Mouse (Mus musculus): ENCODE results near the gene Hoxd3. TPM values are rescaled to one million over a fixed set of nuclear protein-coding genes. Genes with fewer than 3 reads are reported as not detected.

Gene Hoxd3
- total RNA-seq, 2 experiments from 2014 or later: not detected

DNA sequence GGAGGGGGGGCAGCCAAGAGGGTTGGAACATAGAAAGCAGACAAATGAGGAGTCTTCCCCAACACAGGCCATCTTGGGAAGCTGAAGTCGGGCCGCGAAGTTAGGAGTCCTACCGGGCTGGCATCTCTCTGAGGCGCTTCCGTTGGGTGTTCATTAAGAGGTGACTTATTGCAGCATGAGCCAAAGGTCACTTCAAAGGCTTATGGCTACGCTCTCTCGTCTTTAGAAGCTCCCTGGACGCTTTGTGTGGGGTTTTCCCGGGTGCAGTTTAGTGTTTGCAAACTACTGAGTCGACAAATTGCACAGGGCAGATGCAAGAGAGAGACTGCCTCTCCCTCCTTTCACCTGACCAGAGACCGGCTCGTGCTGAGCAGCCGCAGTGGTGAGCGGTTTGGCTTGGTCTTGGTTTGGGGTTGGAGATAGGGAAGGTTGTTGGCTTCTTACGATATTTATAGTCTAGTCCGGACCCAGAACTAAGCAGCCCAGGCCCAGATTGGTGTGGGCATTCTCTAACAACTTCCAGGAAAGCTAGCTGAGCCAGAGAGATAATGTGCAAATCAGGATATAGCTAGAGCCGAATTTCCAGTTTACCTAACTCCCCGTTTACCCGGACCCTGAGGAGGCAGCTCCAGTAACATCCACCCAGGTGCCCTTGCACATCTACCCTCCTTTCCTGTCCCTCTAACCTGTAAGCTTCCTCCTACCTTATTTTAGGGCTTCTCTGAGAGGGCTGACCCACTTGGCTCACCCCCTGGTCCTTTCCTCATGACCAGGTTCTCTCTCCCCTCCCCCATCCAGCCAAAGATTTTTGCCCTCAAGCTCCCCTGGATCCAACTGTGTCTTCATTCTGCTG is 27.1 kb downstream of the Hoxd3 start:
- no peak for ATAC-seq (replicated peaks; ENCODE audit: poor library complexity, severe bottlenecking)

DNA sequence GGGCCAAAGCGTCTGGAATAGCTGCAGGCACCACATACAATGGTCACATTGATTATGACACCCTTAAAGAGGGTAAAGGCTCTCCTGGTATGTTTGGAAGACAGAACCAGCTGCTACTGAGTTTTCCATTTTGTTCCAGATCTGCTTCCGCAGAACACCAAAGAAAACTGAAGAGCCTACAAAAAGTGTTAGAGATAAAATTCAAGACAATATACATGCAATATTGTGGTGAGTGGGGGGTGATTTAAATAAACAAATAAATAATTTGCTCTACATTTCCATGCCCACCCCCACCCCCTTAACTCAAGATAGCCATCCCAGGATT is 27.7 kb downstream of the Hoxd3 start:
- no peak for ATAC-seq (replicated peaks; ENCODE audit: poor library complexity, severe bottlenecking)

DNA sequence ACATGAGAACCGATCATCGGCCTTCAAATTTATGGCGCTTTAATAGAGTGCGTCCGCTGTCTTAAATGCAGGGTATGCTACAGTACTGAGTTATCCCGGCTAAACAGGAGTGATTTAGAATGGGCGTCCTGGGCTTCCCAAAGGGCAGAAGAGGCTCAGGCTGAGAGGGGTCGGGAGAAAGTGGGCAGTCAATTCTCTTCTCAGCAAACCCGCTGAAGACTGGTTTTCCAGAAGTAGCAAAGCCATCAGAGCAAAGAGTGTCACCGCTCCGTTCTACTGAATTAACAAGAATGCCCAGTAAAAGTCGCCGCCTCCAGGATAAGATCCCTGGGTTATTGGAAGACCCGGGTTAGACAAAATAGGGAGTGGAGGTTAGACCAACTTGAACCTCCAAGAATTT is 28.1 kb downstream of the Hoxd3 start:
- no peak for ATAC-seq (replicated peaks; ENCODE audit: poor library complexity, severe bottlenecking)

DNA sequence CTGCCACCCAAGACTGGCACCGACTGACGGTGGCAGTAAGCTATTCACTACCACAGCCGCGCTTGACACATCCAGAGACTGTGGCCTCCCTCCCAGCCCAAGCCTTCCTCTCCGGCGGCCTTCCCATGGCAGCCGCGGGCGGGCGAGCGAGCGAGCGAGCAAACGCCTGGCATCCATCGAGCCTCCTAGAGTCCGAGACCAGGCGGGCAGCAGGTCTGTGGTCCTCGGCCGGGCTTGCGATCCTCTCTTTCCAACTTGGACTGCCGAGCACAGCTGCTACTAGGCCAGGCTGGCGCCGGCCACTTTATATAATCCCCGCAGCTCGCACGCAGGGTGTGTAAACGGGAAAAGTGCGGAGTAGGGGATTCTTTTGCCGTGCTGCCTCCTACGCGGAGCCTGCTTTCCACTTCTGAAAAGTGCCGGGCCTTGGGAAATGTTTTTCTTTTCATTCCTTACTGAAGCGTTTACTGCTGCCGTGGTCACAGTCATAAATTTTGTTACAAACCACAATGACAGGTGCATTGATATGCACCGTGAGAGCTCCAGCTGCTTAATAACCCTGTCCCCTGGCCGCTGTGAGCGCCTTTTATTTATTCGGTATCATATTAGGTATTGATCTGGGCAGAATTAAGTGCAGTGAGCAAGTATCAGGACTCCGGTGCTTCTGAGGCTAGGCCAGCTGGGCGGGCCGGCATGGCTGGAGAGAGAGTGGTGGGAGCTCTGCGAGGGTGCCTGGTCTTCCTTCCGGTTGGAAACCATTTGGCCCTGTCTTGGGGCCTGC is 28.8 kb downstream of the Hoxd3 start:
- peak; percentile 17; the same call in 1 of the 2 replicates for ATAC-seq (replicated peaks; ENCODE audit: poor library complexity, severe bottlenecking)

DNA sequence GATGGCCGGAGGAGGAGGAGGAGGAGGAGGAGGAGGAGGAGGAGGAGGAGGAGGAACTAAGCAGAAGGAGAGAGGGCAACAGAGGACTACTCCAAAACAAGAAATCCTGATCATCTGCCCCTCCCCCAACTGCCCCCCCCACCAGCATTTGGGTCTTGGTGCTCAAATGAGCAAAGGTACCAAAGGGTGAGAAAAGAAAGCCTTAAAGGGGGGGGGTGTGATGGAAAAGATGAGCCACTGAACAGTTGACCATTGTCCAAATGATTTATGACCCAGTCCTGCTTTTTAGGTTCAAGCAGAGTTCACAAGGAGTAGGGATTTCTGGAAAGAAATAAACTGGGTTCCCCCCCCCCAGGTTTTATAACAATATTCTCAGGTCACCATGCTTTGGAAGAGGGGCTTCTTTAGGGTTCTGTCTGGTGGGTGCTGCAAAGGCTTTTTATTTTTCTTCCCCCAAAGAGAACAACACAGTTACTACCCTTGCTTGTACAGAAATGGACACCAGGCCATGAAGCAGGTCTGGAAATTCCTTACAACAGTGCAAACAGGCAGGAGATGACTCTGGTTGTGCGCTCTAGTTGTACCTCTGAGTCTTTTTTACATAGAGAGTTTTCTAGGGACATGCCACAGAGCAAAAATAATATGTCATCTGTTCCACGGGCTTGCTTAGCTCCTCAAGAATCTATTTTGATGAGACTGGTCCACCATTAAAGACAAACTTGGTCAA is 29.7 kb downstream of the Hoxd3 start:
- no peak for ATAC-seq (replicated peaks; ENCODE audit: poor library complexity, severe bottlenecking)

DNA sequence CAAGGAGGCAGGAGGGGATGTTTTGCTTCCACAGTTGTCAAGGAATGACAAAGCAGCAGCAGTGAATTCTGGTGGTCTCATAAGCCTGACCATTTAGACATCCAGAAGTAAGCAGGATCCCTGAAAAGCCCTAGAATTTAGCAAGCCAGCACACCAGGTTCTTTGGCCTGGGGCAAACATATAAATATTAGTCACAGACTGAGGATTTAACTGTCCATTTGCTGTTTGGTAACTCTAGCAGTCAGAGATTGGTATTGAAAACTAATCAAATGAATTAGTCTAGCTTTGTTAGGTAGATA is 30.2 kb downstream of the Hoxd3 start:
- ATAC-seq (replicated peaks; ENCODE audit: poor library complexity, severe bottlenecking): no peak

DNA sequence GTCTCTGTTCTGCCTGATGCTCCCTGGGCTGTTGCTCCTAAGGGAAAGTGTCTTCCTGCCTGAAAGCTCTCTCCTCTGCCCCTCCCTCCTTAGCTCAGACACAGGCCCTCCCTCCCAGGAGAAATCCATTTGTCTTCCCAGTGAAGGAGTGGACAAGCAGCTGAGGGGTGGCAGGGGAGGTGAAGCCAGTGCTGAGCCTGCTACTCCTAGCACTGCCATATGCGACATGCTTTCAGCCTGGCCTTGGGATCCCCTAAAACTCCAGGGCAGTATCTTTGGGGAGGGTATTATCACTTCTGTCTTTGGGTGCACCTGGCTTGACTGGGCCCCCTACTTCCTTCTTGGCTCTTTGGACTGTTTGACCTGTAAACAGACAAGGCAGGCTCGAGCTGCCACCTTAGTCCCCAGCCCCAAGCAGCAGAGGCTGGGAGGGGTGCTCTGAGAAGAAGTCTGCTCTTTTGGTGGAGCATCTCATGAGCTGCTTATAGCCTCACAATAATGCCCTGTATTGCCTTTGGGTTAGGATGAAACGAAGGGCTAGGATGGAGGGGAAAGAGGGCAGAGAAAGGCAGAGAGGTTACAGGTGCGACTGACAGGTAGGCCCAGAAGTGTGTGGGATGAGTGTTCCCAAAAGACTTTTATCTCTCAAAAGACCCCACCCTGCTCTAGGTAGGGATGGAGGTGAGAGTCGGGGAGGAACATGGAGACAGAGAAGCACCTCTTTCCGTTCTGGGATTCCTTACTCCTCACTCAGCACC is 34.0 kb downstream of the Hoxd3 start:
- ATAC-seq (replicated peaks; ENCODE audit: poor library complexity, severe bottlenecking): no peak

DNA sequence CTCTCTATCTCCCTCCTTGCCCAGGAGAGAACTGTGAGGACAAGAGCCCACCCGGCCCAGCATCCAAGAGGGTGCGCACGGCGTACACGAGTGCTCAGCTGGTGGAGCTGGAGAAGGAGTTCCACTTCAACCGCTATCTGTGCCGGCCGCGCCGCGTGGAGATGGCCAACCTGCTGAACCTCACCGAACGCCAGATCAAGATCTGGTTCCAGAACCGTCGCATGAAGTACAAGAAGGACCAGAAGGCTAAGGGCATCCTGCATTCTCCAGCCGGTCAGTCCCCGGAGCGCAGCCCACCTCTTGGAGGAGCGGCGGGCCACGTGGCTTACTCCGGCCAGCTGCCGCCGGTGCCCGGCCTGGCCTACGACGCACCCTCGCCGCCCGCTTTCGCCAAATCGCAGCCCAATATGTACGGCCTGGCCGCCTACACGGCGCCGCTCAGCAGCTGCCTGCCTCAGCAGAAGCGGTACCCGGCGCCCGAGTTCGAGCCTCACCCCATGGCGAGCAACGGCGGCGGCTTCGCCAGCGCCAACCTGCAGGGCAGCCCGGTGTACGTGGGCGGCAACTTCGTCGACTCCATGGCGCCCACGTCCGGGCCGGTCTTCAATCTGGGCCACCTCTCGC is 34.7 kb downstream of the Hoxd3 start:
- peak; percentile 18; the same call in 1 of the 2 replicates for ATAC-seq (replicated peaks; ENCODE audit: poor library complexity, severe bottlenecking)

DNA sequence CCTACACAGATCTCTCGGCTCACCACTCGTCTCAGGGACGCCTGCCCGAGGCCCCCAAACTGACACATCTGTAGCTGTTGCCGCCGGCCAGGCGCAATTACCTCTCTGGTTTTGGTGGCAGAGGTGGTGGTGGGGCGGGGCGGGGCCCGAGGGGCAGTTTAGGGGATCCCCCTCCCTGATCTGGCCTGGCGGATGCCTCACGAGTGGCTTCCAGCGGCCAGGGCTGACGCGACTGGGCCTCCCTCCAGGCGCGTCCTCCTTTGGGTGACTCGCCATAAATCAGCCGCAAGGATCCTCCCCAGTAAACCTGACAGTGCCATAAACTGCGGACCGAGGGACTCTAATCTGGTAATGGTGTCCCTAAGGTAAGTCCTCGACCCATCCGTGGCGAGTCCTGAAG is 35.3 kb downstream of the Hoxd3 start:
- no peak for ATAC-seq (replicated peaks; ENCODE audit: poor library complexity, severe bottlenecking)

DNA sequence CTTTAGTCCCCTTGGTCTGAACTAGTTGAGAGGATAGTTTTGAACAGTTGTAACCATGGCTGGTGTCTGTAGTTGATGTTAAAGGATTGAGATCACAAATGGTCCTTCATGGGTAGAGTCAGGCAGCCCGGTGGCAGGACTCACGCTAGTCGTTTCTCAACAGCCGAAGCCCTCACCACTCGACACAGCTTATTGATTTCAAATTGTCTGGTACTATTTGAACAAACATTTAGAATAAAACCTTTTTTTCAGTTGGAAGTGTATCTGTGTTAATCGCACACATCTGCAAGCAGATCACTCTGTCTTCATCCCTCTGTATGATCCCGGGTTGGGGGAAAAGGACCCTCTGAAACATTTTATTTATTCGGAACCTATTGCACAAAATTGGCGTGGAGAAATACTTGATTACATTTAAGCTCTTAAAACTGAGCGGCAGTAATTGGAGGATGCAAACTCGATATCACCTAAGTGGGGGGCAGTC is 36.0 kb downstream of the Hoxd3 start:
- ATAC-seq (replicated peaks; ENCODE audit: poor library complexity, severe bottlenecking): no peak

DNA sequence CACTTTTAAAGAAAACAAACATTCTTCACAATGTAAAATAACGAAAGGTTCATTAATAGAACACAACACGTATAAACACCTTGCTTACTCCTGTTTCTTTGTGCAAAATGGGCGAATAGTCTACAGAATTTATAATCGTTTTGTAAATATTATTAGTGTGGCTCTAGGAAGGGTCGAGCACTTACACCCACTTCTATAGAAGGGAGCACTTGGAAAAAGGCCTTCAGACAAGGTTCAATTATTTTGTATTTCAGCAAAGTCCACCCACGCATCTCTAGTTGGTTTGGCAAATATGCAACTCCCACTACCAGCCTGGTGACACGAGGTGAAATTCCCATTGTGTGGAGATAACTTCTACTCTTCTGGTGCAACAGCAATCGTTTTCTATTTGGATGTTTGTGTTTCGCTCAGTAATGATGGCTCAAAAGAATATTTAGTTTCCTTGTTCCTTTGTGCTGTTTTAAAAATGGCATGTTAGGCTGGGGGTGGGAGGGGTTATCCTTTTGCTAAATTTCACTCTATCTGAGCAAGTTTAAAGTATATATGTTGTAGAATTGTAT is 36.8 kb downstream of the Hoxd3 start:
- no peak for ATAC-seq (replicated peaks; ENCODE audit: poor library complexity, severe bottlenecking)

DNA sequence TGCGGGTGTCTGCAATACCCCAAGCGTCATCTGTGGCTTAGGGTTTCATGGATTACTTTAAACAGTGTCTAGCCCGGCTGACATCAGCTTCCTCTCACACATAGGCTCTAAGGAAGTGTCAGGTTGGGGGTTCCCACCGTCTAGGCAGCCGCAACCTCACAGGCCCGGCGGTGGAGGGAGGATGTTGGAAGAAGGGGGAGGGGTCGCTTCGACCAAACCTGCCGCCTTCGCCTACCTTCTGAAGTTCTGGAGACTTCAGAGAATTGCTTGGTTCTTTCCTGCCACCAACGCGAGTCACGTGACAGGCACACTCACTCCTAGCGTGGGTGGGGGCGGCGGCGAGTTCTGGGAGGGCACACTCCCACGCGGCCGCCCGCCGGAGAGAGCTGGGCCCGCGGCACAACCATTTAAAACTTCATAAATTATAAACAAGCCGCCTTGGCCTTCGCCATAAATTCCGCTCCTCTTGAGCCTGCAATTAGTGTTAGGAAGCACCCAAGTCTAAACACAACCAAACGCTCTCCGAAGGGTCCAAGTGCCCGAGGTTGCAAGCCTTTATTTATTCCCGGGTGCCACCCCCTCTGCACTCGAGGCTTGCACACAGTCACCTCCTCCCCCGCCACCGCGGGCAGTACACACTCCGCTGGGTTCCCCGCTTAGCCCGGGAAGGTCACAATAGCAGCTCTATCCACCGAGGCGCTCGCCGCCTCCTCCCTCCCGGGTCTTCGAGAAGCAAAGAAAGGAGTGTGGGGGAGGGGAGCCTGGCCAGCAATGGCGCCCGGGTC is 37.8 kb downstream of the Hoxd3 start:
- peak; percentile 46 for ATAC-seq (replicated peaks; ENCODE audit: poor library complexity, severe bottlenecking)

DNA sequence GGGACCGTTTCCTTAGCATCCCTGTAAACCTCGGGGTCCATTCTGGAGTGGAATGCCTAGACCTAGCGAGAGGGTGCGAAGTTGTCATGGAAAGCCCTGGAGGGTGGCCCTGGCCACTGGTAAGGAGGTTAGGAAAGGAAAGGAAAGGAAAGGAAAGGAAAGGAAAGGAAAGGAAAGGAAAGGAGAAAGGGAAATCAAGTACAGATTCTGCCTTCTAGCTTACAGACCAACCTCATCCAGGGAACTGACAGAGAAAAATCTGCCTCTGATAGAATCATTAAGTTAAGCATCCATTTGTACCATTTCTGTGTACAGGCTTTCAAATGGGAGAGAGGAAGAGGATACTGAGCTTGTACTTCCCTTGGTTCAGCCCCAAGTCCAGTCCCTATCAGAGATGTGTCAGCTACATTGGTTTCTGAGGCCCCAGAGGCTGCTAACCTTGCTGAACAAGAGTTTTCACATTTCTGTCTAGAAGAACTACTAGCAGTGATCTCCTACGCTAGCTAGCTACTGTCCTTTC is 39.1 kb downstream of the Hoxd3 start:
- ATAC-seq (replicated peaks; ENCODE audit: poor library complexity, severe bottlenecking): no peak

DNA sequence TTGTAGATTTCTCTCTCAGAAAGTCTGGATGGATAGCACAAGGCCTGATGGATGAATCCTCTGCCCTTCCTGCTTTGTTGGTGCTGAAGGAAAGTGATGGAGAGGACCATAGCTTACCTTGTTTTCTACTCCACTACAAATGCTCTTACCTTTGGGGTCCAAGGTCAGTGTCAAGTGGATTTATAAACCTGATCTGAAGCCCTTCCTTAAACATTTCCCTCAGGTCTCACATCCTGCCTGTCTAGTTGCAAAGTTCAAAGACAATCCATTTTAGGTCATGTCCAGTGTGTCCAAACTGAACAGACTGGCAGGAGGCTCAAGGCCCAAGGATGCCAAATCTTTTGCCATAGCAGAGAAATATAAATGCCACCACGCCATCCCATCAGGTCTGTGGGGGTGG is 40.1 kb downstream of the Hoxd3 start:
- no peak for ATAC-seq (replicated peaks; ENCODE audit: poor library complexity, severe bottlenecking)

DNA sequence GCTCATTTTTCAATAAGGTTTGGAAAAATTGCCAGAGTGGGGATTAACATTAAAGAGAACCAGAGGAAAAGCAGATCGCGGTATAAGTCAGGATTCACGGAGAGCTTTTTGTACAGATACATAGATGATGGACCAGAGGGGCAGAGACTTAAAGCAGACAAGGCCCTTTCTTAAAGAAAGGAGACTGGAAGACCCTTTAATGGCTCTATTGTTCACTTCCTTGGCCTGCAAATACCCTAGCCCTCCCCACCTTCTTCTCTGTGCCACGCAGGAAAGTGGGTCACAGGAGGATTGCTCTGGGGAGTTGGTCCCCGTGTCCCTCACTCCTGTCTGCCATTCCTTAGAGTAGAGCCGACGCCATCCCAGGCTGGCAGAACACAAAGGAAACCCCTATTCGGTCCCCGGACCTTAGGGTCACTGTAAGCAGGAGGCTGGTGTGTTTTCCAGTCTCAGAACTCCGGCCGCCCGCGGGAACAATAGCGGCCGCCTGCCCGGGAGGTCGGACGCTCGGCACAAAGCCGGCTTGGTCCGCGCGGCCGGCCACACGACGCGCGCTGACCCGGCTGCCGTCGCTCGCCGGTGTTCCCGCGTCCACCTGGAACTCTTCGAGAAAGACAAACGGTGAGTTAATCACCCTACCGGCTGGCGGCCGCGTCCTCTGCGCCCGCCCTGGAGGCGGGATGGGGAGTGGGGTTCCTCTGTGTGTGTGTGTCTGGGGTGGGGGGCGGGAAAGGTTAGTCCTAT is 40.9 kb downstream of the Hoxd3 start:
- peak; percentile 17; the same call in 1 of the 2 replicates for ATAC-seq (replicated peaks; ENCODE audit: poor library complexity, severe bottlenecking)

DNA sequence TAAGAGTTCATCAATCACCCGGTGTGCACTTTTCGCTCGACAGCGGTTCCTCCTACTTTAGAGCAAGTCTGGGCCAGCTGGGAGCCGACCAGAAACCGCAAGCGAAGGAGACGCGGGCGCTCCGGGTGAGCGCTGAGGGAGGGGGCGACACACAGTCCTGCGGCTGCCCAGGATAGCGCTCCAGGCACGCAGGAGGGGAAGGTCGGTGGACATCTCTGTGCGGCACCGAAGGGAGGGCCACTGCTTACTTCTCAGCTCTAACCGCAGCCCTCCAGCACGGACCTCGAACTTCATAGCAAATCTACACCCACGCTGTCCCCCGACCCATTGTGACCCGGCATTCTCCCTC is 41.4 kb downstream of the Hoxd3 start:
- ATAC-seq (replicated peaks; ENCODE audit: poor library complexity, severe bottlenecking): peak; percentile 30; the same call in 1 of the 2 replicates

DNA sequence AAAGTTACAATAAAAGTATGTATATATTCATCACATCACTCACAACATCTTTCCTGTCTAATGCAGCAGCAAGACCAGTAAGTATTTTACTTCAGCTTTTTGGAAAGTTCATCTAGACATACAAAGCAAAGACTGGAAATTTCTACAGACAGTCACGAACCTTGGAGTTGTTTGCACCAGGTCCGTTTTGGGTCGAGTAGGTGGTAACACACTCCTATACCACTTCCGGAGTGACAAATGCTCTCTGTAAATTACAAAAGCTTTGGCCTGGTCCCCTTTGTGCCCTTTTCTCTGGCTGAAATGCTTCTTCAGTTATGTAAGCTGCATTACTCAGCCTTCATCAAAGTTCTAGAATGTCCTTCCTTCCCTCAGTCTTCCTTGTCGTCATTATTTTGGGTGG is 42.0 kb downstream of the Hoxd3 start:
- ATAC-seq (replicated peaks; ENCODE audit: poor library complexity, severe bottlenecking): no peak

DNA sequence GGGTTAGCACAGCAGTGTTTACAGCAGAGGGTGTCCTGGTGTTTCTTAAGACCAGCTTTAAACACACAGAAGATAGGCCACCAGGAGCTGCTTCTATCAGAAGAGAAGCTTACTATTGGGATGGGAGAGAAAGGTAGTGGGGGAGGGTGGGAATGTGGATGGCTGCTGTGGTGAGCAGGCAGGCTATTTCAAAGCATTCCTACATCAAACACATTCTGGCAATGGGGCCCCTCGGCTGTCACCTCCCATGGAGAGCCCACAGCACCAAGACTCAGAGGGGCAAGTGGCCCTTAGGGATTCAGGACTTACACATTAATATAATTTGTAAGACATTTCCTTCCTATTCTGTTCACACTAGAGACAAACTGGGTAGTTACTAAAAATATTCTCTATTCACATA is 48.4 kb downstream of the Hoxd3 start:
- ATAC-seq (replicated peaks; ENCODE audit: poor library complexity, severe bottlenecking): no peak
